Mouse (Mus musculus): Measurements from ENCODE around the gene Olfr1396. TPM values are rescaled to one million over a fixed set of nuclear protein-coding genes. Genes with fewer than 3 reads are reported as not detected.

Olfr1396 gene
- 0.38 TPM in 1 of 2 replicates, not detected in the other for polyA plus RNA-seq (2012; ENCODE audit: insufficient read depth, insufficient read length, missing spikeins)

GRCm38 (mm10) chr11:49114774-49115173 lies at the start of gene Olfr1396:
Gene Olfr1396, minus strand, starts transcription at chr11:49114874.
- Histone ChIP-seq H3K4me3 (ENCODE audit: insufficient read depth, low read depth, low read length) (no peak within 1 kb of the TSS), H3K27ac (replicated peaks; ENCODE audit: low read depth, low read length) (peak within 1 kb of the TSS; percentile 98), H3K4me1 (ENCODE audit: control insufficient read depth, insufficient read depth, insufficient read length, low read length) (peaks cover 15% of the 10 kb centered on the region)

DNA sequence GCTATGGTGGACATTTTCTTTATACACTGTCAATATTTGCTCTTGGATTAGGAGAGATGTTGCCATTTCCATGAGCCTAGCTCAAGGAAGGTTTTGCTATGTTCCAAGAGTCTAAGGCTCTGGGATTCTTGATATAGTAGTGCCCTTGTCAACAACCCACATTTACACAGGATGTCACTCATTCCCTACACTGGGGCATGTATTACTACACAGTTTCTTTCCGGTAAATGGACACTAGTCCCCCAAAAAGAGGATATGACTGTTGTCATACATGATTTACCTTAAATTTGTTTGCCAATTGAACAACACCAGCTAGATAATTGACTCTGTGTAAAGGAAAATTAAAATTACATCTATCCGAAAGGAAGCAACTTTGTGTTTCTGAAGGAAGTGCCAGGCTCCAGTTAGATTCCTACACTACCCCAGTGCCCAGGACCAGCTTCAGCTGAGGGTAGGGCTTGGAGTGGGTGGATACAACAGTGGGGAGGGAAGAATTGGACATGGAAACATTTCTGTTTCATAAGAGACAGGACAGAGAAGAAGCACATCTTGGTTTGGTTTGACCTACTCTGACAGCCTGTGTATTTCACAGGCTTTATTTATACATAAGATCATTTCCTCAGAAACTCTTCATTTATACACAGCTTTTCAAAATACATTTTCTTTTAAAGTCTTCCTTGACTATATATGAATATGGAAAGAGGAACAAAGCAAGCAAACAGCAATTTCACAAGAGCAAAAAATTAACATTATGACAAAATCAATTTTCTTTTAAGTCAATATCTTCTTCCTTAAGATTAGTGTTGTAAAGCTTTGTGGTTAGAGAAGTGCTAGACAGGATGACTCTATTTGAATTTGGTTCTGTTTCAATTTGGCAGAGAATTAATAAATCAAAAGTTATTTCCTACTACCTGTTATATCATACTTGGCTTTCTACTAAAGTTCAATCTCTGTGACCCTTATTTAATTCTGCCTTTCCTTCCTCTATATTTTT lies 42.4 kb upstream of the Olfr1396 start:
- Histone ChIP-seq H3K4me1 (ENCODE audit: control insufficient read depth, insufficient read depth, insufficient read length, low read length) (peaks cover 10% of the 10 kb centered on the region), H3K27ac (replicated peaks; ENCODE audit: low read depth, low read length) (0 out of 2 replicates have a peak overlapping the region, but pooled peaks have one; percentile 54), H3K4me3 (ENCODE audit: insufficient read depth, low read depth, low read length) (no peak overlapping the region)

DNA sequence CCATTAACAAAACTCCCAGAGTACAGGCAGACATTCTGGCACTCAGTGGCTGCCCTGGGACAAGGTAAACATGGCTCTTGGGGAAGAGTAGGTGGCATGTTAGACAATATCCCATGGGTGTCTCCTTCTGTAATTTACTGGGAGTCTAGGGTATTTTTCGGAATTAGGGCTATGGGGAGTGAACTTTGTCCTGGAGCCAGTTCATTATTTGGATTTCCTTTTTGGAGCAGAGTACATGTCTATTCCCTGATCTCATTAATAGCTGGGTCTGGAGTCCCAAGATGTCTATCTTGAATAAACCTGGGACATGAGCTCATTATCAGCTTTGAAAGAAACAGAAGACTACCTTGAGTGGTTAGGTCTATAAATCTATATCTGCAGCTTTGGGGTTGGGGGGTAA lies 39.4 kb upstream of the Olfr1396 start, which contains the start of gene Olfr1394:
Gene Olfr1394, plus strand, starts transcription at position 301 of the 400 bp plus-strand sequence.
- H3K4me1 ChIP-seq (ENCODE audit: control insufficient read depth, insufficient read depth, insufficient read length, low read length): peaks cover 10% of the 10 kb centered on the region
- no peak within 1 kb of the TSS for H3K4me3 ChIP-seq (ENCODE audit: insufficient read depth, low read depth, low read length)
- H3K27ac ChIP-seq (replicated peaks; ENCODE audit: low read depth, low read length): peak within 1 kb of the TSS; percentile 64

- no peak within 1 kb of the TSS for H3K4me3 ChIP-seq (ENCODE audit: insufficient read depth, low read depth, low read length)
- H3K27ac ChIP-seq (replicated peaks; ENCODE audit: low read depth, low read length): no peak within 1 kb of the TSS
- H3K4me1 ChIP-seq (ENCODE audit: control insufficient read depth, insufficient read depth, insufficient read length, low read length): no peaks in the 10 kb centered on the region; the same call in 1 of the 2 replicates
Measured at GRCm38 (mm10) chr11:49141974-49142373, 27.3 kb upstream of the Olfr1396 start, which contains the start of gene Olfr1395. Gene Olfr1395, plus strand, starts transcription at chr11:49142274.

DNA sequence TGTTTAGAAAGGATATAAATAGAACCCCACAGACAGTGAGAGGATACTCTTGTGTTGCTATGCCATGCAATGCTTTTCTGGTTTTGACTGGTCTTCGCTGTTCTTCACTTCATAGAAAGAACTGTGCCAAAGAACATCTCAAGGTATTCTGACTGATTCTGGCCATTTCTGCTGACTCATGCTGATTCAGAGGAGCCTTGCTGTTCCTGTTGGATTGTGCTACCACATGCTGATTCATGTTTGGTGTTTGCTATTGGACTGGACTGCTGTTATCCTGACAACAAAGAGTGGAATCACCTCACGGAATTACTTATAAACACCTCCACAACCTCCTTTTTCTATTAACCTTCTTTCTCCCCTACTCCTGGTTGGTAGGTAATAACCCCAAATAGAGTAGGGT lies 9.5 kb upstream of the Olfr1396 start:
- Histone ChIP-seq H3K4me1 (ENCODE audit: control insufficient read depth, insufficient read depth, insufficient read length, low read length) (no peaks in the 10 kb centered on the region), H3K27ac (replicated peaks; ENCODE audit: low read depth, low read length) (no peak overlapping the region), H3K4me3 (ENCODE audit: insufficient read depth, low read depth, low read length) (no peak overlapping the region)

- Histone ChIP-seq H3K4me3 (ENCODE audit: insufficient read depth, low read depth, low read length) (no peak overlapping the region), H3K27ac (replicated peaks; ENCODE audit: low read depth, low read length) (peak overlapping the region; percentile 64), H3K4me1 (ENCODE audit: control insufficient read depth, insufficient read depth, insufficient read length, low read length) (peaks cover 4% of the 10 kb centered on the region; the same call in 1 of the 2 replicates)
Measured at GRCm38 (mm10) chr11:49119635-49120034, 5.0 kb upstream of the Olfr1396 start.

DNA sequence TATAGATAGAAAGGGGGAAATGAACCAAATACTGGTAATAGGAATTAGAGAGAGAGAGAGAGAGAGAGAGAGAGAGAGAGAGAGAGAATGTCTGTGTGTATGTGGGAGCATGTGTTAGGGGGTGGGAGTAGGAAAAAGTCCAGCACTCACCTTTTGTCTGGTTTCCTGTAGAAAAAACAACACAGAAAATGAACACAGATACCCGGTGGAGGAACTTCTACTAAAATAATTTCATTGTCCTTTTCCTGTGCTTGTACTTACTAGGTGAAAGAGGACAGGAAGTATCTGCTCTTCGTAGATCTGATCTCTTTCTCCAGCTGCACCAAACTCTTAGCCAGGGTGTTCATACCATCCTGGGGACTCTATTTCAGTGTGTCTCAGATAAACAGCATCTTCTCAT lies 516 bp downstream of the Olfr1396 start:
- Histone ChIP-seq H3K27ac (replicated peaks; ENCODE audit: low read depth, low read length) (peak overlapping the region; percentile 98), H3K4me1 (ENCODE audit: control insufficient read depth, insufficient read depth, insufficient read length, low read length) (peaks cover 15% of the 10 kb centered on the region), H3K4me3 (ENCODE audit: insufficient read depth, low read depth, low read length) (no peak overlapping the region)

GRCm38 (mm10) chr11:49112624-49113219 lies 2.0 kb downstream of the Olfr1396 start:
- H3K27ac ChIP-seq (replicated peaks; ENCODE audit: low read depth, low read length): peak overlapping the region; percentile 98
- no peak overlapping the region for H3K4me3 ChIP-seq (ENCODE audit: insufficient read depth, low read depth, low read length)
- peaks cover 19% of the 10 kb centered on the region for H3K4me1 ChIP-seq (ENCODE audit: control insufficient read depth, insufficient read depth, insufficient read length, low read length)

GRCm38 (mm10) chr11:49111000-49111399 lies 3.7 kb downstream of the Olfr1396 start:
- no peak overlapping the region for H3K4me3 ChIP-seq (ENCODE audit: insufficient read depth, low read depth, low read length)
- H3K27ac ChIP-seq (replicated peaks; ENCODE audit: low read depth, low read length): peak overlapping the region; percentile 93
- H3K4me1 ChIP-seq (ENCODE audit: control insufficient read depth, insufficient read depth, insufficient read length, low read length): peaks cover 21% of the 10 kb centered on the region

DNA sequence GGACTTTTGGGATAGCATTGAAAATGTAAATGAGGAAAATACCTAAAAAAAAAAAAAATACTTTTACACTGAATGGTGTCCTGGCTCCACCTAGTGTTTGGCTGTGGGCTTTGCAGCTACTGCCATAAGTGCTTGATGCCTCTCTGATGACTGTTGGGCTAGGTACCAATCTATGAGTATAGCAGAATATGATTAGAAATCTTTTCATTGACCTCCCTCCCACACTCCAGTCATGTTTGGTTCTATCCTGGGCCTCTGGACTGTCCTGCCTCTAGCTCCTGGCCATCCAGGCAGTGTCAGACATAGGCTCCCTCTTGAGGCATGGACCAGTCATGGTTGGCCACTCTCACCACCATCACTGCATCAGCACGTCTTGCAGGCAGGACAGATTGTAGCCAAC lies 5.8 kb downstream of the Olfr1396 start:
- no peak overlapping the region for H3K27ac ChIP-seq (replicated peaks; ENCODE audit: low read depth, low read length)
- peaks cover 17% of the 10 kb centered on the region for H3K4me1 ChIP-seq (ENCODE audit: control insufficient read depth, insufficient read depth, insufficient read length, low read length)
- no peak overlapping the region for H3K4me3 ChIP-seq (ENCODE audit: insufficient read depth, low read depth, low read length)

DNA sequence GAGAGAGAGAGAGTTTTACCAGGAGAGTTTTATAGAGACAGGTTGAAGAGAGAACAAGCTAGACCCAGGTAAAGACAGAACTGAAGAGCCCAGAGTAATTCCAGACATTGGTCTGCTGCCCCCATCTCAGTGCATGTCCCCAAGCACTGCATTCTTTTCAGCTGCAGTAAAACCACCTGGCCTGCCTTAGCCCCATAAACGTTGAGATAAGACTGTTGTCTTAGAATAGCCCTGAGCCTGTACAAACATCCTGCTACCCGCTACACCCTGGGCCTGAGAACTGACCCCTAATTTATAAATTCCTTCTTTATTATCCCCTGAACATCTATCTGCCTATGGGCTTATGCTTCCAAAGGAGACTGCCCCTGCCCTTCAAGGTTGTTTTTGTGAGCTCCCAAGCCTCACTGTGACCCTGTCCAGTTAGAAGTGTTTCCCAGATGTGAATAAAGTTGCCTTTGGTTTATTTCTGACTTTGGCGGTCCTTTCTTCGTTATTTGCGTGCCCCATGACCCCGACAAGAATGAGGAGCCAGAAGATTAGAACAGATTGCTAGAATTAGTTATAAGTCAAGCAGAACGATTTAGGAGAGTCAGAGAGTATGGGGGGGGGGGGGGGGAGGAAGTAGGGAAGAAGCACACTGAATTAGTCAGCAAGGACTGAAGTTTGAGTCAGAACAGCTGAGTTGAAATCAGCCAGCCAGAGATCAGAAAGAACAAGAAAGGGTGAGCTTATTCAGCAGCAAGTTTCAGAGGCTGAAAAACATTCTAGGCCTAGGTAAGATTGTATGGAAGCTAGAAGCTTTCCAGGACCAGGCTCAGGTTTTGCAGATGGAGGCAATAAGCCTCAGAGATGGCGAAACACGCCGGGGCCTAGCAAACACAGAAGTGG lies 6.8 kb downstream of the Olfr1396 start:
- peak overlapping the region; percentile 82 for H3K27ac ChIP-seq (replicated peaks; ENCODE audit: low read depth, low read length)
- no peak overlapping the region for H3K4me3 ChIP-seq (ENCODE audit: insufficient read depth, low read depth, low read length)
- H3K4me1 ChIP-seq (ENCODE audit: control insufficient read depth, insufficient read depth, insufficient read length, low read length): peaks cover 14% of the 10 kb centered on the region

DNA sequence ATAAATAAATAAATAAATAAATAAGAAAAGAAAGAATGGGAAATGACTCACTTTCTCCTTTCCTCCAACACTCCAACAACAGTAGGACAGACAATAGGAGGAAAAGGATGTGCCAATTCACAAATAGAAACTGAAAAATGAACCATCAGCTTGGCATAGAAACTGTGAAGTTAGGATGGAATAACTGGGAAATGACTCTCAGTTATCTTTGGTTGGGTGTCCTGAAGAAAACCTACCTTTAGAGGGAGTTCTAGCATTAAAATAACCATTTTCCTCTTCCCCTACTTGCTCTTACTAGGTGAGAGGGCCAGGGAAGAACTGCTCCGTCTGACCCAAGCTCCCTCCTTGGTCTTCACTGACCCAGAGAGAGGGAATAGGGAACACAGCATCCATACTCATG lies 8.9 kb downstream of the Olfr1396 start:
- Histone ChIP-seq H3K4me3 (ENCODE audit: insufficient read depth, low read depth, low read length) (no peak overlapping the region), H3K27ac (replicated peaks; ENCODE audit: low read depth, low read length) (peak overlapping the region; percentile 97)

GRCm38 (mm10) chr11:49103047-49103693 lies 11.5 kb downstream of the Olfr1396 start:
- Histone ChIP-seq H3K27ac (replicated peaks; ENCODE audit: low read depth, low read length) (no peak overlapping the region), H3K4me3 (ENCODE audit: insufficient read depth, low read depth, low read length) (no peak overlapping the region), H3K4me1 (ENCODE audit: control insufficient read depth, insufficient read depth, insufficient read length, low read length) (peaks cover 5% of the 10 kb centered on the region)

More for the DNA sequence above, 8.9 kb downstream of the Olfr1396 start:
- H3K4me1 ChIP-seq (ENCODE audit: control insufficient read depth, insufficient read depth, insufficient read length, low read length): peaks cover 8% of the 10 kb centered on the region

DNA sequence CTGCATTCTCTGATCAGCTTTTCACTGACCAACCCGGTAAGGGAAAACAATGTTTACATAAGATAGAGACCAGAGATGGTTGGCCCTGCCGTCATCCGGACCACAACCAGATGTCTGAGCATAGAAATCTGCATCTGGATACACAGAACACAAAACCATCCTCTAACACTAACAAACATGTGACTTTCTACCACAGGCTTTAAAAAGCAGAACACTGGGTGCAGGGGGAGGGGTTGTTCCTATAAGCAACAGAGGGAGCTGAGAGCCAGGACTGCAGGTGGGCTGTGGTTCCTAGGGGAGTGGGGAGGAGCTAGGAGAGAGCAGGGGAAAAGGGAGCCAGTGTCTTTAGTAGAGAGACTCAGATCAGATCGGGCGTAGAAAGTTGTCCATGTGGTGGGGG lies 13.2 kb downstream of the Olfr1396 start:
- Histone ChIP-seq H3K4me1 (ENCODE audit: control insufficient read depth, insufficient read depth, insufficient read length, low read length) (peaks cover 5% of the 10 kb centered on the region), H3K4me3 (ENCODE audit: insufficient read depth, low read depth, low read length) (no peak overlapping the region), H3K27ac (replicated peaks; ENCODE audit: low read depth, low read length) (no peak overlapping the region)
